Mouse (Mus musculus): ENCODE results near the gene Pcdh9.

DNA sequence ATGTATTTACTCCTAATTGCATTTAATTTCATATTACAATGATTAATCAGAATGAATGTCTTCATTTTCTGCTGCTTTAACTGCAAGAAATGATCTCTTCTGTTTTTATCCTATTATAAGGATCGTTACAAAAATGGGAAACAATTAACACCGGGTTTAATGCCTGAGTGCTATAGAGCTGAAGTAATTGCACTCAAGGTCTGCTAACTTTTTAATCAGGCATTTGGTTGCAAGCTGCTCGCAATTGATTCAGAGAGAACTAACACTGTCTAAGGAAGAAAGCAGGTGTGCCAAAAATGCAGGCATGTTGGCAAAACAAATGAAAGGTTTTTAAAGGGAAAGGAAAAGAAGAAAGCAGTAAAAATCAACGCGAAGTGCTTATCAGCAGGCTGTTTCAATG, 549.1 kb downstream of the Pcdh9 start:
- TF ChIP-seq CTCF (IDR thresholded peaks at IDR 0.05; ENCODE audit: borderline replicate concordance, control insufficient read depth, extremely low read depth, insufficient read depth, low read length, poor library complexity) (no peak), POLR2A (IDR thresholded peaks at IDR 0.05; ENCODE audit: control insufficient read depth, extremely low read depth, insufficient read depth, low read length, poor library complexity) (no peak)

All from thymus, adult 2 months (tissue).